Mouse (Mus musculus) small intestine, adult 2 months (tissue): ENCODE data around the gene Sgca. TPM values are rescaled to one million over a fixed set of nuclear protein-coding genes. Genes with fewer than 3 reads are reported as not detected.

Experiments used
- H3K27ac ChIP-seq: fragments of 200-500 bp; 2 replicates; pipeline ENCODE4 v1.5.1; 2012; ENCODE audit warnings: low read depth, low read length, control low read depth, inconsistent platforms; ENCODE audit not compliant: insufficient read depth
- H3K27me3 ChIP-seq: fragments of 200-500 bp; 2 replicates; pipeline ENCODE4 v1.6.1; 2012; ENCODE audit warnings: mild to moderate bottlenecking, moderate library complexity, low read length, inconsistent platforms; ENCODE audit not compliant: control insufficient read depth, insufficient read depth
- H3K36me3 ChIP-seq: fragments of 200-500 bp; 2 replicates; pipeline ENCODE4 v1.6.1; 2012; ENCODE audit warnings: mild to moderate bottlenecking, low read length, control low read depth, inconsistent platforms; ENCODE audit not compliant: control insufficient read depth, insufficient read depth
- H3K4me1 ChIP-seq: fragments of 200-500 bp; 2 replicates; pipeline ENCODE4 v1.6.1; 2012; ENCODE audit warnings: low read length, inconsistent platforms, mixed read lengths; ENCODE audit not compliant: control insufficient read depth, insufficient read depth, insufficient read length
- H3K4me3 ChIP-seq: fragments of 200-500 bp; 2 replicates; pipeline ENCODE4 v1.5.1; 2012; ENCODE audit warnings: low read depth, mild to moderate bottlenecking, control low read depth, inconsistent platforms, low read length, moderate library complexity
- CTCF ChIP-seq: fragments of 200-500 bp; IDR thresholded peaks from 2 replicates; pipeline ENCODE4 v1.5.1; 2012; ENCODE audit warnings: low read depth, mild to moderate bottlenecking, control low read depth, inconsistent platforms, low read length, moderate library complexity, mixed read lengths; ENCODE audit not compliant: insufficient replicate concordance, insufficient read length; ENCODE audit errors: extremely low read depth
- POLR2A ChIP-seq: fragments of 200-500 bp; IDR thresholded peaks from 2 replicates; pipeline ENCODE4 v1.6.1; 2012; ENCODE audit warnings: low read depth, mild to moderate bottlenecking, control low read depth, inconsistent platforms, low read length, moderate library complexity
- WGBS: fragments of 180-500 bp; shearing (Covaris S2); methylation state at CpG from one replicate; pipeline ENCODE4 v1.1.7; 2018; 5-methylcytosine and 5-hydroxymethylcytosine counted together
- polyA plus RNA-seq: library from polyadenylated mRNA; depleted of rRNA; stranded (reverse); fragments of >200 nt; gene quantifications from 2 replicates; pipeline ENCODE4 v1.2.3, GENCODE M21; 2012

The Sgca gene
- polyA plus RNA-seq, 1 experiment, result 1.7 TPM

DNA sequence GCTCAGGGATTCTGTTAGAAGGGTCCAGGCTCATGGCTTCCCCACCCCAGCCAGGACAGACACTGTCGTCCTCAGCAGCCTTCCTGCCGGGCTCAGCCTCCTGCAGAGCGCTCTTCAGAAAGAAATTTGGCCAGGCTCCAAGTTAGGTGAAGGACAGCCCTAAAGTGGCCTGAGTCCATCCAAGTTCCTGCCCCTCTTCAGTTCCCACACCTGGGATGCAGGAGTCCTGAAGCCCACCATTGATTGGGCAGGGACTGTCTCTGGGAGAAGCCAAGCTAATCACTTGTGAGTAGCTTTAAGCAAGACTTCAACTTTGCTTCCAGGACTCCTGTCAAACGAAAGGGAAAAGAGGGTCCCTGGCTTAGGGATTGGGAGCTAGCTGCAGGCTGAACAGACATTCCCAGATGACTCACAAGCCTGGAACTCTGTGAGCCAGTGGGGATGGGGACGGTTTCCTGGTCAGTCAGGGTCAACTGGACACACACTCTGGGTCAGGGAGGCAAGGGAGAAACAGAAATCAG is 48.3 kb downstream of the Sgca start:
- Histone ChIP-seq H3K27ac (0 out of 2 replicates have a peak overlapping the region, but pooled peaks have one; percentile 17), H3K4me3 (no peak overlapping the region), H3K36me3 (no peaks in the 10 kb centered on the region), H3K27me3 (no peaks in the 10 kb centered on the region), H3K4me1 (peaks cover 13% of the 10 kb centered on the region)
- TF ChIP-seq POLR2A (no peak), CTCF (no peak)
- WGBS, result 11% methylated on average over 5 of the region's 5 CpGs

- Histone ChIP-seq H3K36me3 (no peaks in the 10 kb centered on the region), H3K27me3 (no peaks in the 10 kb centered on the region), H3K4me3 (no peak overlapping the region), H3K4me1 (peaks cover 13% of the 10 kb centered on the region), H3K27ac (no peak overlapping the region)
- TF ChIP-seq POLR2A (no peak), CTCF (no peak)
- WGBS, result 73% methylated on average over 11 of the region's 11 CpGs
Measured at GRCm38 (mm10) chr11:94926431-94926830, 49.7 kb downstream of the Sgca start.

DNA sequence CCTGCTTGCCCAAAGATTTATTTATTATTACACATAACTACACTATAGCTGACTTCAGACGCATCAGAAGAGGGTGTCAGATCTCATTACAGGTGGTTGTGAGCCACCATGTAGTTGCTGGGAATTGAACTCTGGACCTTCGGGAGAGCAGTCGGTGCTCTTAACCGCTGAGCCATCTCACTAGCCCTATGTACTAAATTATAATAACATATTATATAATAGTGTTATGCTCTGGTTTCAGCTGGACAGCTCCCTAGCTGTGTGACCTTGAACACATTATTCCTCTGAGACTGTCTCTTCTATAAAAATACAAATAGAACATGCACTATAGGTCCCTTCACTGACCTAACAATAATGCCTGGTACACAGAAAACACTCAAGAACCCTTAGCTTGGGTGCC is 51.1 kb downstream of the Sgca start:
- TF ChIP-seq CTCF (no peak), POLR2A (no peak)
- no peaks in the 10 kb centered on the region for H3K36me3 ChIP-seq
- H3K4me3 ChIP-seq, result no peak overlapping the region
- H3K4me1 ChIP-seq, result peaks cover 13% of the 10 kb centered on the region
- H3K27me3 ChIP-seq, result no peaks in the 10 kb centered on the region
- WGBS, result 85% methylated on average over 4 of the region's 4 CpGs
- H3K27ac ChIP-seq, result no peak overlapping the region

DNA sequence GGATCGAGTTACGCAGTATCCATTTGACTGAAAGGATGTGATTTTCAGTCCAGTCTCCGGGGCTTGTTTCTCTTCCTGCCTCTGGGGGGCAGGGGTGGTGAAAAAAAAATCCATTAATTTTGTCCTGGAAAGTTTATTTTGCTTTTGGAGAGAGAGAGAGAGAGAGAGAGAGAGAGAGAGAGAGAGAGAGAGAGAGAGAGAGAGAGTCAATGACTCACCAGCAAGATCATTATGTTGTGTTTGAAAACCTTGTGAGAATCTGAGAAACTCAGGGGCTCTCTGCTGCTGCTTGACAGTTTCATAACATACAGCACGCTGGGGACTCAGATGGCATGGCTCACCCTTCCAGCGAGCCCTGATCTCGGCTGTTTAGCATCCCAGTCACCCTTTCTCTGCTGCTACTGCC is 55.1 kb downstream of the Sgca start:
- Histone ChIP-seq H3K27me3 (no peaks in the 10 kb centered on the region), H3K4me3 (no peak overlapping the region), H3K36me3 (no peaks in the 10 kb centered on the region), H3K27ac (no peak overlapping the region), H3K4me1 (peaks cover 3% of the 10 kb centered on the region; the same call in 1 of the 2 replicates)
- WGBS, result 50% methylated on average over 6 of the region's 6 CpGs
- TF ChIP-seq POLR2A (no peak), CTCF (no peak)

DNA sequence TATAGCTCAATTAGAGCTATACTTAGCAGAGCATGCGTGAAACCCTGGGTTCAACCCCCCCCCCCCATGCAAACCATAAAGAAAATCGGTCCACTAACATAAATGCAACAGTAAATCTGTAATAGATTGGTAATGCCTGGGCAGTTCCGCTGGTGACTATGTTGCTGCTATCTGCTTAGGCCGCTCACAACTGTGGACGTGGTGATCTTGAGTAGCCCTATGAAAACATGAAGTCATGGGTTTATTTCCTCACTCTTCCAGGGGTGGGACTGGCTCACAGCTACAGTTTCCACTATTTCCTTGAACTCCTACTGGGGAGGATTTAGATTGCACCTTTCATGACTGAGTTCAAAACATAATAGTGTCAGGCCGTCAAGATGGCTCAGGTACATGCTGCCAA is 58.4 kb downstream of the Sgca start:
- H3K4me1 ChIP-seq, result peaks cover 7% of the 10 kb centered on the region
- no peak overlapping the region for H3K4me3 ChIP-seq
- no peak overlapping the region for H3K27ac ChIP-seq
- WGBS, result 77% methylated on average over 6 of the region's 6 CpGs
- TF ChIP-seq POLR2A (no peak), CTCF (no peak)
- no peaks in the 10 kb centered on the region for H3K36me3 ChIP-seq
- no peaks in the 10 kb centered on the region for H3K27me3 ChIP-seq

DNA sequence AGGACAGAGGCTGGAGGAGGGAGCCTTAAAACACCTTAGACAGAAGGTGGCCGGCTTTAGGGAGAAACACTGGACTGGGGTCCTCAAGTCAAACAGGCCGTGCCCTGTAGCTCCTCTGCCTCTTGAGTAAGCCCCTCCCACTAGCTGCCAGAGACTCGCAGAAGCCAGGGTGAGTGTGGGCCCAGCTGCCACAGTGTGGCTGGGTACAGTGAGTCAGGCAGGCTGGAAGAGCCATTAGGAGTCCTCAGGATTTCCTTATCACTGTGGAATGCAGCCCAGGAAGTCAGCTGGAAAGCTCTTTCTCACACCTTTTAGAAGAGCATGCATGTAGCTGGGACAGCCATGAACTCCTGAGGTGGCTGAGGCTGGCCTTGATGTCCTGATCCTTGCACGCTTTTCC is 59.6 kb downstream of the Sgca start:
- H3K27ac ChIP-seq, result no peak overlapping the region
- no peak for TF ChIP-seq CTCF
- TF ChIP-seq POLR2A, result no peak
- H3K4me1 ChIP-seq, result peaks cover 7% of the 10 kb centered on the region
- no peaks in the 10 kb centered on the region for H3K36me3 ChIP-seq
- no peak overlapping the region for H3K4me3 ChIP-seq
- no peaks in the 10 kb centered on the region for H3K27me3 ChIP-seq
- 20% methylated on average over 4 of the region's 4 CpGs for WGBS

DNA sequence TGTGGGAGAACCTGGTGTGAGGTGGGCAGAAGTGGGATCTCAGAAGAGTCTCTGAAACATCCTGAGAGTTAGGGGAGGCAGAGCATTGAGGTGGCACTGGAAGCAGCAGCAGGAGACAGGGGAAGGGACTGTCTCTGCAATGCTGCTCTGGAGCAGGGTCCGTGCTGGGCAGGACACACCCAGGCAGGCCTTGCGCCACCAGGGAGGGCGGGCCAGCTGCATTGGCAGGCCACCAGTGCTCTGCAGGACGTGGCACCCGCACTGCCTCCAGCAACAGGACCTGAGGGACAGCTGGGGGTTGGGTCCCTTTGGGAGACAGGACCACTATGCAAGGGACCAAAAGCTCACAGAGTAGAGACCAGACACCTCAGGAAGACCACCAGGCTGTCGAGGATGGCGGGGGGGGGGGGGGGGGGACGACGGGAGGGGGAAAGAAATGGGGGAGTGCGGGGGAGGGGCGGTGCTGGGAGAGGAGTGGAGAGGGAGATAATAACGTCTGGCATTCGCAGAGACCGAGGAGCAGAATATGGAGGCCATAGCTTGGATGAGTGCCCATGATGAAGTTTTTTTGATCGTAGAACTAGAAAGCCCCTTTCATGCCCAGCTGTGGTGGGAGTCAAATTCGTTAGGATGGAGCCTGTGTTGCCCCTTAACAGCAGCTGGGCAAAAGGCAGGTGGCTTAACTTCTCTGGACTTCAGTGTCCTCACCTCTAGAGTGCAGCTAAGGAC is 60.3 kb downstream of the Sgca start:
- Histone ChIP-seq H3K4me3 (no peak overlapping the region), H3K27me3 (no peaks in the 10 kb centered on the region), H3K36me3 (no peaks in the 10 kb centered on the region), H3K27ac (no peak overlapping the region), H3K4me1 (peaks cover 7% of the 10 kb centered on the region)
- TF ChIP-seq POLR2A (no peak), CTCF (no peak)
- 25% methylated on average over 13 of the region's 16 CpGs for WGBS
